Mouse (Mus musculus): ENCODE results near the gene Galnt2.

DNA sequence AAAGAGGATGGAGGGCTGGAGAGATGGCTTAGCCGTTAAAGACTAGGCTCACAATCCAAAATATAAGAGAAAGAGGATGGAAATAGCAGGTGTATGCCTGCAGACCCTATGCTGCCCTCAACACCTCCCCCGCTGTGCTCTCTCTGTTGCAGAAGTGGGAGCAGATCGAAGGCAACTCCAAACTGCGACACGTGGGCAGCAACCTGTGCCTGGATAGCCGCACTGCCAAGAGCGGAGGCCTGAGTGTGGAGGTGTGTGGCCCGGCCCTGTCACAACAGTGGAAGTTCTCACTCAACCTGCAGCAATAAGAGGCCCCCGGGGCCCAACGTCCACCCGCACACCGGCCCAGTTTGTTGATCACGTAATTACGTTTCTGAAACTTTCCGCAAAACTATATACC, 112.0 kb downstream of the Galnt2 start:
- TF ChIP-seq USF1 (IDR thresholded peaks at IDR 0.05; ENCODE audit: low read depth, low read length) (no peak), ZNF384 (IDR thresholded peaks at IDR 0.05; ENCODE audit: low read depth, low read length) (no peak), POLR2A (IDR thresholded peaks at IDR 0.05; ENCODE audit: low read depth, low read length) (no peak), PAX5 (IDR thresholded peaks at IDR 0.05; ENCODE audit: low read length) (no peak), HCFC1 (IDR thresholded peaks at IDR 0.05; ENCODE audit: low read depth, low read length) (no peak), TCF12 (IDR thresholded peaks at IDR 0.05; ENCODE audit: low read depth, low read length) (no peak), CTCF (conservative IDR thresholded peaks at IDR 0.05 in 1 of 2, IDR thresholded peaks at IDR 0.05 in 1 of 2; ENCODE audit: low read depth in 2 of 2, low read length in 2 of 2) (no peak)

Measured in CH12.LX (cell line).